8 mouse cellular contexts compared by ENCODE assay signal in genomic region chr3:40949903-40950600, GRCm38 (mm10). TPM values are rescaled to one million over a fixed set of nuclear protein-coding genes. Genes with fewer than 3 reads are reported as not detected.
DNase-seq lines count a peak whose midpoint lies in the region; ATAC-seq lines count a peak whose summit lies in the region.

No protein-coding gene starts in this region.

- H3K4me3 ChIP-seq in forebrain, embryonic 11.5 days (ENCODE audit: low read depth, low read length): peak overlapping the region; percentile 68
- H3K4me3 ChIP-seq in hindbrain, embryonic 11.5 days (ENCODE audit: low read depth, low read length): peak overlapping the region; percentile 73
- peak overlapping the region; percentile 74 for H3K4me3 ChIP-seq in limb, embryonic 13.5 days
- H3K4me3 ChIP-seq in midbrain, embryonic 15.5 days: peak overlapping the region; percentile 84

- no peaks in the 10 kb centered on the region for H3K36me3 ChIP-seq in forebrain, embryonic 11.5 days (ENCODE audit: control insufficient read depth, insufficient read depth, low read length)
- H3K36me3 ChIP-seq in hindbrain, embryonic 11.5 days (ENCODE audit: control insufficient read depth, insufficient read depth, low read length): no peaks in the 10 kb centered on the region
- H3K36me3 ChIP-seq in limb, embryonic 13.5 days: no peaks in the 10 kb centered on the region
- H3K36me3 ChIP-seq in midbrain, embryonic 15.5 days (replicated peaks): no peaks in the 10 kb centered on the region
- H3K36me3 ChIP-seq in splenic B cell, adult 2 months (ENCODE audit: control insufficient read depth, insufficient read depth, low read length, poor library complexity, severe bottlenecking): no peaks in the 10 kb centered on the region

- no peaks in the 10 kb centered on the region for H3K4me1 ChIP-seq in forebrain, embryonic 11.5 days (replicated peaks; ENCODE audit: control insufficient read depth, insufficient read depth, low read length)
- H3K4me1 ChIP-seq in hindbrain, embryonic 11.5 days (replicated peaks; ENCODE audit: control insufficient read depth, insufficient read depth, low read length): no peaks in the 10 kb centered on the region
- H3K4me1 ChIP-seq in limb, embryonic 13.5 days: peaks cover 12% of the 10 kb centered on the region; the same call in 1 of the 2 replicates
- H3K4me1 ChIP-seq in midbrain, embryonic 15.5 days: peaks cover 13% of the 10 kb centered on the region

- no peaks in the 10 kb centered on the region for H3K9me3 ChIP-seq in forebrain, embryonic 11.5 days (ENCODE audit: control insufficient read depth, low read length)
- no peaks in the 10 kb centered on the region for H3K9me3 ChIP-seq in hindbrain, embryonic 11.5 days (ENCODE audit: control insufficient read depth, low read length)
- no peaks in the 10 kb centered on the region for H3K9me3 ChIP-seq in limb, embryonic 13.5 days
- no peaks in the 10 kb centered on the region for H3K9me3 ChIP-seq in midbrain, embryonic 15.5 days

- peak; percentile 54 to 56 for DNase-seq in heart, adult 18-20 months
- DNase-seq in heart, adult 9 months (ENCODE audit: low spot score in 2 of 2): no peak
- DNase-seq in adrenal gland, postnatal 4 days (ENCODE audit: low spot score in 2 of 2): peak; percentile 7 to 21
- peak; percentile 76 for DNase-seq in forebrain, embryonic 11.5 days (ENCODE audit: low spot score)
- DNase-seq in hindbrain, embryonic 11.5 days (ENCODE audit: low spot score): peak; percentile 53
- DNase-seq in splenic B cell, adult 2 months (ENCODE audit: low read depth, low spot score): peak; percentile 55

- H3K9ac ChIP-seq in forebrain, embryonic 11.5 days (ENCODE audit: low read length): peak overlapping the region; percentile 68
- peak overlapping the region; percentile 70 for H3K9ac ChIP-seq in hindbrain, embryonic 11.5 days (ENCODE audit: low read depth, low read length)
- H3K9ac ChIP-seq in limb, embryonic 13.5 days: peak overlapping the region; percentile 72
- peak overlapping the region; percentile 71 for H3K9ac ChIP-seq in midbrain, embryonic 15.5 days

- ATAC-seq in forebrain, embryonic 11.5 days (replicated peaks; ENCODE audit: low FRiP score): peak; percentile 47
- ATAC-seq in hindbrain, embryonic 11.5 days (ENCODE audit: low FRiP score): peak; percentile 78; the same call in 1 of the 2 replicates
- peak; percentile 1 for ATAC-seq in limb, embryonic 13.5 days (ENCODE audit: low FRiP score, low read depth)
- peak; percentile 60 for ATAC-seq in midbrain, embryonic 15.5 days (replicated peaks)

- 0% methylated on average over 72 of the region's 118 CpGs for WGBS in forebrain, embryonic 11.5 days
- WGBS in hindbrain, embryonic 11.5 days: under 1% methylated on average over 84 of the region's 118 CpGs
- WGBS in limb, embryonic 13.5 days: under 1% methylated on average over 64 of the region's 118 CpGs
- WGBS in midbrain, embryonic 15.5 days: under 1% methylated on average over 93 of the region's 118 CpGs

- H3K27ac ChIP-seq in forebrain, embryonic 11.5 days (ENCODE audit: low read depth, low read length): peak overlapping the region; percentile 37; the same call in 1 of the 2 replicates
- peak overlapping the region; percentile 75 for H3K27ac ChIP-seq in hindbrain, embryonic 11.5 days (ENCODE audit: low read depth, low read length)
- 0 out of 2 replicates have a peak overlapping the region, but pooled peaks have one; percentile 28 for H3K27ac ChIP-seq in limb, embryonic 13.5 days
- H3K27ac ChIP-seq in midbrain, embryonic 15.5 days: peak overlapping the region; percentile 79

- peak overlapping the region; percentile 98 for H3K4me2 ChIP-seq in forebrain, embryonic 11.5 days (ENCODE audit: low read depth, low read length, severe bottlenecking)
- H3K4me2 ChIP-seq in hindbrain, embryonic 11.5 days (replicated peaks; ENCODE audit: low read depth, low read length): peak overlapping the region; percentile 99
- H3K4me2 ChIP-seq in limb, embryonic 13.5 days (replicated peaks): peak overlapping the region; percentile 99
- H3K4me2 ChIP-seq in midbrain, embryonic 15.5 days: peak overlapping the region; percentile 96

- peaks cover 9% of the 10 kb centered on the region; the same call in 1 of the 2 replicates for H3K27me3 ChIP-seq in forebrain, embryonic 11.5 days (ENCODE audit: control insufficient read depth, insufficient read depth, low read length)
- peaks cover 5% of the 10 kb centered on the region for H3K27me3 ChIP-seq in hindbrain, embryonic 11.5 days (ENCODE audit: control insufficient read depth, insufficient read depth, low read length)
- peaks cover 43% of the 10 kb centered on the region for H3K27me3 ChIP-seq in limb, embryonic 13.5 days
- 0 out of 2 replicates have a peak, but pooled peaks cover 5% of the 10 kb centered on the region for H3K27me3 ChIP-seq in midbrain, embryonic 15.5 days (replicated peaks)
- no peaks in the 10 kb centered on the region for H3K27me3 ChIP-seq in splenic B cell, adult 2 months (ENCODE audit: control insufficient read depth, insufficient read depth, low read length, poor library complexity, severe bottlenecking)

RNA-seq across cellular contexts. Expression of gene Larp1b, which starts 0.4 kb away (rescaled TPM):
- 10 to 100 TPM; 62.0 to 64.2 TPM for total RNA-seq in heart, adult 18-20 months (2021)
- 10 to 100 TPM; 21.0 to 23.1 TPM for total RNA-seq in adrenal gland, postnatal 4 days (2021)
- polyA plus RNA-seq in forebrain, embryonic 11.5 days (2014; fragmentation: Nextera tagmentation; extraction: Ambion mirVana): 1.6 and 2.8 TPM in 2 replicates
- polyA plus RNA-seq in hindbrain, embryonic 11.5 days (2014; fragmentation: Nextera tagmentation; extraction: Ambion mirVana): 2.0 and 2.2 TPM in 2 replicates
- 1.5 and 1.6 TPM in 2 replicates for polyA plus RNA-seq in limb, embryonic 13.5 days (2015; fragmentation: Nextera tagmentation; extraction: Ambion mirVana)
- 3.4 and 6.6 TPM in 2 replicates for polyA plus RNA-seq in midbrain, embryonic 15.5 days (2015; fragmentation: Nextera tagmentation; extraction: Ambion mirVana)

RNA-seq across cellular contexts. Expression of gene 1700034I23Rik, which starts 47.7 kb away (rescaled TPM):
- total RNA-seq in heart, adult 18-20 months (2021): under 1 TPM; 0.12 to 0.28 TPM
- total RNA-seq in adrenal gland, postnatal 4 days (2021): not detected
- polyA plus RNA-seq in forebrain, embryonic 11.5 days (2014; fragmentation: Nextera tagmentation; extraction: Ambion mirVana): not detected in 2 replicates
- polyA plus RNA-seq in hindbrain, embryonic 11.5 days (2014; fragmentation: Nextera tagmentation; extraction: Ambion mirVana): 0.20 and 0.51 TPM in 2 replicates
- 0.28 and 0.37 TPM in 2 replicates for polyA plus RNA-seq in limb, embryonic 13.5 days (2015; fragmentation: Nextera tagmentation; extraction: Ambion mirVana)
- 0.49 and 0.68 TPM in 2 replicates for polyA plus RNA-seq in midbrain, embryonic 15.5 days (2015; fragmentation: Nextera tagmentation; extraction: Ambion mirVana)

Comparison
In these comparisons a context has a peak if more than half of its experiments do, and no peak if none do; other contexts are left out.
1. DNase-seq: peak in heart, adult 18-20 months (2 of 2), adrenal gland, postnatal 4 days (2 of 2), forebrain, embryonic 11.5 days (single experiment), hindbrain, embryonic 11.5 days (single experiment) and splenic B cell, adult 2 months (single experiment); none in heart, adult 9 months (0 of 2).
2. ATAC-seq: peak in every context shown above with its lines; median percentile 78 in hindbrain, embryonic 11.5 days; 60 in midbrain, embryonic 15.5 days; 47 in forebrain, embryonic 11.5 days; 1 in limb, embryonic 13.5 days.
3. H3K27ac ChIP-seq: peak in every context shown above with its lines; median percentile 79 in midbrain, embryonic 15.5 days; 75 in hindbrain, embryonic 11.5 days; 37 in forebrain, embryonic 11.5 days; 28 in limb, embryonic 13.5 days.
4. Peak in every context shown above with its lines, with median percentiles within 50 percentile points of each other: H3K4me2 ChIP-seq, H3K4me3 ChIP-seq and H3K9ac ChIP-seq.